Mouse (Mus musculus) natural killer cell, adult 2 months (primary cell): Measurements from ENCODE around the gene Ppm1g.

Experiments
- DNase-seq, 2 experiments: peaks; one replicate each; pipeline ENCODE4 v3.0.0; 2022; ENCODE audit warnings: low spot score in 2 of 2

Gene Ppm1g

DNA sequence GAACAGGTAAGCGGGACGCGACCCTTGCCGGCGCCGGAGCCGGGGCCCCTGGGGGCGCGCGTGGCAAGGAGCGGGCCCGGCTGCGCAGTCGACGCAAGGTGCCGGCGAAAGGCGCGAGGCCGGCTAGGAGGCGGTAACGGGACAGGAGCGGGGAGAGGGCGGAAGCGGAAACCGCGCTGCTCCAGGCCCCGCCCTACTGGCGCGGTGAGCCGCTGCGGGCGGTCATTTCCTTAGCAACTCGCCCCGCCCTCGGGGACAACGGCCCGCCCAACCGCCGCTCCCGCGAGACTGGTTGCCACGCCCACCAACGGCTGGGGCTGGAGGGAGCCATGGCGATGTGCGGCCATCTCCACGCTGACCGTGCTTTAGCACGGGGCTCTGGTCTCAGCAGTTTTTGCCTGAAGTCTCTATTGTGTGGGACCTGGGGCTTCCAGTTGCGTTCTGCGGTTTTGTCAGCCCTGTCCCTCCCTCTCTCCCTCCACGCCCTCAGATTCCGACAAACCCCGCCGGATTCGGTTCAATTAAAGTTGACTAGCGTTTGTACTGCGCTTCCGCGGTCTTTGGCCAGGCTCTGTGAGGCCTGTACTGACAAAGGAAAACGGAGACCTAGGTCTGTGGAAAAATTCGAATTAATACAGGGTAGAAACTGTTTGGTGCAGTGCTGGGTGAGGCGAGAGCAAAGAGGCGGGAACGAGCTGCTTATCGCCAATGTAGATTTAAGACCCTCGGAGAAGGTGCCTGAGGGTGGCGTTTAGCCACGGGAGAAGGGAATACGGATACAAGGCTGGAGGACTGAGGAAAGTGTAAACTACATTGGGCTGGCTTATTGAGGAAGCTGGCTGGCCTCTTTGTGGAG is at the start of gene Ppm1g:
Gene Ppm1g, minus strand, starts transcription at position 240 of the 856 bp plus-strand sequence.
- DNase-seq: peak; percentile 97

DNA sequence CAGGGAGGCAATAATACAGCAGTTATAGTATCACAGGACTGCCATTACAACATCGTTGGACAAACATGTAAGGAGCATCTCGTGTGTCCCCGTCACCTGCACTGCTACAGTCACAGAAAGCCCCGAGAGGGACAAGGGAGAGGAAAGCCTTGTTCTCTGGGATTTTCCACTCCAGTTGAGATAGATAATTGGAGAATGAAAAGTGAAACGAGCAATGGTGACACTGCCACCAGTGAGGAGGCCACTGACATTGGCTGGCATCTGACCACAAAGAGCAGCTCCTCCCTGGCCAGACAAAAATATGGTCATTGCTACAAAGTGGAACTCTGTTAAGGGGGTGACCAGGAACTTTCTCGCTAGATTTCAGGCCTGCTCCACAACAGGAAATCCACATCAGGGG is 47.2 kb upstream of the Ppm1g start:
- DNase-seq: no peak

DNA sequence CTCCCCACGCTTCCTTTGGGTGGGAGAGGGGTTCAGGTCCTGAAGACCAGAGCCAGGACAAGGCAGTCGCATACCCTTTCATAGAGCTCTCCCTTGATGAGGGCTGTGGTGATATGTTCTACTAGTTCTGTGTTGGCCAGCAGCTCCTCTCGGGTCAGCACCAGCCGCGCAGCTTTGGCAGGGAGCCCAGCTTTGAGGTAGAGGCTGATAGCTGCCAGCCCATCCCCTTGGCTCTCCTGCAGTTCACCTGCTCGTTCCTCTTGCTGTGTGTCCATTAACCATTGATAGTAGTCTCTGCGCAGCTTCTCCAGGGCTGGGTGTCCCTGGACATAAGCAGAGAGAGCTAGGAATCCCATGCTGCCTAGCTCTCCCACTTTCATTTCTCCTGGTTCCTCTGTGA is 45.6 kb upstream of the Ppm1g start:
- no peak for DNase-seq

DNA sequence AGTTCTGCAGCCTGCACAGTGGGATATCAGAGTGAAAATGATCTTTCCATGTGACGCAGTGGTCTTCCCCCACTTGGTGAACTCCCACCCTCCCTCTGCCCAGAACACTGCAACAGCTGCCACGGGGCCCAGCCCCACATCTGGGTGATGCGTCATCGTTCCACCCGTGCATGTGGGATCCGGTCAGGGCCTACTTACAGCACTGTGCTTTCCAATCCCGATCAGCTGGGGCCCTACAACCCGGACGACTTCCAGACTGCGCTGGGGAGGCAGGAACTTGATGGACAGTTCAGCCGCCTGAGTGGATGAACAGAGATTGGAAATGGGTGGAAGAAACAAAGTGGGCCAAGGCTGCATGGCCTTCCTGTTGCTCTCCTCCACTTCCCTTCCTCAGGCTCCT is 37.1 kb upstream of the Ppm1g start:
- no peak for DNase-seq

DNA sequence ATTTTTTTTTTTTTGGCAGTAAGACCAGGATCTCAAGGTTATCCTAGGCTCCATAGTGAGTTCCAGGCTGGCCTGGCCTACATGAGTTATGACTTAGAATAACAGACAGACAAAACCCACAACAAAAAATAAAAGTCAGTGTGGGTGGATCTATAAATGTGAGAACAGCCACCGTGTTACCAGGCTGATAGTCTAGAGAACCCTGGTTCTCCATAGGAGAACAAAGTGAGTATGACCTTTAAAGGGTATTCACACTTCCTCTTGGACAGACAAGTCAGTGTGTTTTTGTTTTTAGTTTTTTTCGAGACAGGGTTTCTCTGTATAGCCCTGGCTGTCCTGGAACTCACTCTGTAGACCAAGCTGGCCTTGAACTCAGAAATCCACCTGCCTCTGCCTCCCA is 35.5 kb upstream of the Ppm1g start:
- DNase-seq: no peak

DNA sequence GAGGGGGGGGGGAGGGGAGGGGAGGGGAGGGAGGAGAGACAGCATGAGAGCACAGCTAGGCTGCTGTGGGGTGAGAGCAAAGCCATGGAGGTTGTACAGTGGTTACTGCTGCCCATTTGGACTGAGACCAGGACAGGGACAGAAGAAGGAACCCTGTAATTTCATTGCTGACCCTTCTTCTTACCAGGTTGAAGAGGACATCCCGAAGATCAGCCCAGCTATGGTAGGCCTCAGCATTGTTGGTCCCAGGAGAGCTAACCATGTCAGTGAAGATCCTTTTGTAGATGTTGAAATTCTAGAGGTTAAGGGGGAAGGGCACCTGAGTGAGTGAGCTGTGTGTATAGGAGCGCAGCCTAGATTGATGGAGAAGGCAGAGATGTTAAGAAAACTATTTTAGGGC is 34.9 kb upstream of the Ppm1g start:
- no peak for DNase-seq

DNA sequence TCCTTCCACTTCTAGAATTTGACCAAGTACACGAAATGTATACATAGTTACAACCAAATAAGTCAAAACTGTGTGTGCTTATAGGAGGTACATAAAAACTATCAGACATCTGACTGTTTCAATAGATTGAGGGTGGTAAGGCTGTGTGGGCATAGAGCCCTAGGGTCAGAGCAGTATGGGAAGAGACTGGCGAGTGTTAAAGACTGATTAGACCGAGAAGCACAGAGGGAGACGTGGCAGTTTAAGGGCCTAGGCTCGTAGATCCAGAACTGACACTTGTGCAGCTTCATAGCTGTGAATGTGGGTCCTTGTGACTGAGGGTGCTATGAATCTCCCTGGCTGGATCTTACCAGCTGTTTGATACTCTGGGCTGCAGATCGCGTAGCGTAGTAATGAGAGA is 34.4 kb upstream of the Ppm1g start:
- no peak for DNase-seq

DNA sequence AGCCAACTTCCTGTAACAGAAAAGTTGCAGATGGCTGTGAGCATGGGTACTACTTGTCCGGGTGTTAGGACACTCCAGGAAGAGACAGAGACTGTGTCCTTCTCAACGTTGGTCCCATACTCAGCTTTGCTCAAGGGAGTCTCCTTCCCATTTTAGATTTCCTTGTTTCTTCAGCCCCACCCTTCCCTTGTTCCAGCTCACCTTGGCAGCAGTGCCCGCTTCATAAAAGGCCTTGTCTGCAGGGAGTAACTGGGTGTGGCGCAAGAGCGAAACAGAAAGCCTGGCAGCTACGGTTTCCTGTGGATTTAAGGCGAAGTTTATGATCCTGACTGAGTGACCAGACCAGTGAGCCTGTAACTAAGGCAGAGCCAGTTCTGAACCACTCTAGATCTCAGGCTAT is 34.0 kb upstream of the Ppm1g start:
- DNase-seq: no peak

DNA sequence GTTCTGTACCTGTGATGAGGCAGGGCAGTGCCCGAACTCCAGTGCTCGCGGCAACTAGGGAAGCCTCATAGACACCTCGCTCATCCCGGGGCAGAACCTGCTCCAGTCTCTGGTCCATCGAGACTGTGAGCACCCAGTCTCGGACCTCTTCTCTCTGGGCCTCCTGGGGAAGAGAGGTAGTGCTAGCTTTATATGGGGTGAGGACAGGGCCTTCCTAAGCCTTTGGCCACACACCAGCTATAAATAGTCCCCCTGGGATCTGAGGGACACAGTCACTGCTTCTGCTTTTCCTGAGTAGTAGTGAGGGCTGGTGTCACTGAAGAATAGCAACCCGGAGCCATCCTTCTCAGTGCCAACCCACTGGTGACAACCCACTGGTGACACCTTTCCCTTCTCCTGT is 33.3 kb upstream of the Ppm1g start:
- DNase-seq: no peak

DNA sequence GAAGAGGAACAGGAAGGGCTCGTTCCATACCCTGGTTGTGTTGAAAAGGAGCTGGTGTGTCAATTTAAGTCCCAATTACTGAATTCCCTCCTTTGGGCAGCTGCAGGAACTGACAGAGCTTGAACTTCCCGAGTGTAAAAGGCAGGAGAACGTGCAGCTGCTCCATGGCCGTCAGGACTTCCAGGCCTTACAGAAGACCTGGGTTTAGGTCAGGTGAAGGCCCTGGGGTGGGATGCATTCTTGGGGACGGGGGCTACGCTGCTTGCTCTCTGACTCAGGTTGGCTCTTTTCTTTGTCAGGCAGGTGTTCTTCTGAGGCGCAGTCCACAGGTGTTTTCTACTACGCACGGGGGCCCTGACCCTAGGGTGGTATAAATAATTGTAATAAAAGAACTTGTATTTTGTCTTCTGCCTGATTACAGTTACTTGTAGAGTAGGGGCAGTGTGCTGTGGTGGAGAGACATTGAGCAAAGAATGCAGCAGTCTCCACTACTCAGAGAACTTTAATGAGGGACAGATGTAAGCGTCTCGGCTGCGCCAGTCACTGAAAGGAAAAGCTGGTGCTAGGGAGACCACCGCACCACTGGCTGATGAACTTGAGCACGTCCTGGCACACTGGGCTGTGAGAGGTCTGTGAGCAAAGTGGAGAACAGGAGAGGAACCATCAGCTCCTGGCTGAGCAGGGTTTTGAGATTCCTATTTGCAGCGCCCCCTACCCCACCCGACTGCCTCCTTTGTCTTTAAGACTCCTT is 32.5 kb upstream of the Ppm1g start:
- DNase-seq: no peak

DNA sequence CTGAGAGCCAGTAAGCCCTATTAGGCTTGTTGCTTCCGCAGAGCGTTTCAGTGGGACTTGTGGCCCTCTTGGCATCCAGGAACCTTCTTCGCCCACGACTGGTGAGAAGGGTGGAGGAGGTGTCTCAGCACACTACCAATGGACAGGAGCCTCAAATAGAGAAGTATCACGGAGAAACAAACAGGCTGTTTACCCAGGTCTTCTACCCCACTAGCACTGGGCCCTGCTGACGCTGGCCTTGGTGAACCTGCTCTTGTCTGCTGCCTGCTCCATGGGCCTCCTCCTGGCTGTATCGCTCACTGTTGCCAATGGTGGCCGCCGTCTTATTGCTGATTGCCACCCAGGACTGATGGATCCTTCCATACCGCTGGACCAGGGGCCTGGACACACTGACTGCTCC is 31.7 kb upstream of the Ppm1g start:
- no peak for DNase-seq

DNA sequence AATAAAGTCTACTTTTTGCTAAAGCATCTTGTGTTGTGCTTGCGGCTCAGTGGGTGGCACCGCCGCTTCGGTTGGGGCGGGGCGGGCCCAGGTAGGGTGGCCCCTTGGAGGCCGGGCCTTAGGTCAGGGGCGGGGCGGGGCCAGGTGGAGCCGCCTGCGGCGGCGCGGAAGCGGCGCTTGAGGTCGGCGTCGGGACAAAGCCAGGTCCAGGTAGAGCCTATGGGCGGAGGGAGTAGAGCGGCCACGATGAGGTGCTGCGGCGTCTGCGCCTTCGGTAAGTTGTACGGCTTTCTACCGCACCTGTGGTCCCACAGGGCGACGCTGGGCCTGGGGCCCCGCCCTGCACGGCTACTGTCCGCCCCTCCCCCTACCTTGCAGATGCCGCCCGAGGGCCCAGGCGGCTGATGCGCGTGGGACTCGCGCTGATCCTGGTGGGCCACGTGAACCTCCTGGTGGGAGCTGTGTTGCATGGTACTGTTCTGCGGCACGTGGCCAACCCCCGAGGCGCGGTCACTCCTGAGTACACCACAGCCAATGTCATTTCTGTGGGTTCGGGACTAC is 31.1 kb upstream of the Ppm1g start, which contains the start of gene Krtcap3:
Gene Krtcap3, plus strand, starts transcription at position 151 of the 561 bp plus-strand sequence.
- DNase-seq: no peak

DNA sequence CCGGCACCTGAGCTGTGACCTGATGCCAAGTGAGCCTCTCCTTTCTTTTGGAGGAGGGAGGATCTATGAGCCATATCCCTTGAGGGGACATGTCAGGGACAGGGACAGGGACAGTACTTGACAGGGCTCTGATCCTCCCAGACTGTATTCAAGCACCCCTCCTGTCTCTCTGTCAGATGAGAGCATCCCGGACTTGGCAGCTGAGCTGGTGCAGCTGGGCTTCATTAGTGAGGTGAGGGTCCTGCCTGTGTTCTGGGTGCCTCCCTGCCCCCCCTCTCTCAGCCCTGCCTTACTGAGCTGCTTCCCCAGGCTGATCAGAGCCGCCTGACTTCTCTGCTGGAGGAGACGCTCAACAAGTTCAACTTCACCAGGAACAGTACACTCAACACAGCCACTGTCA is 30.2 kb upstream of the Ppm1g start:
- no peak for DNase-seq

DNA sequence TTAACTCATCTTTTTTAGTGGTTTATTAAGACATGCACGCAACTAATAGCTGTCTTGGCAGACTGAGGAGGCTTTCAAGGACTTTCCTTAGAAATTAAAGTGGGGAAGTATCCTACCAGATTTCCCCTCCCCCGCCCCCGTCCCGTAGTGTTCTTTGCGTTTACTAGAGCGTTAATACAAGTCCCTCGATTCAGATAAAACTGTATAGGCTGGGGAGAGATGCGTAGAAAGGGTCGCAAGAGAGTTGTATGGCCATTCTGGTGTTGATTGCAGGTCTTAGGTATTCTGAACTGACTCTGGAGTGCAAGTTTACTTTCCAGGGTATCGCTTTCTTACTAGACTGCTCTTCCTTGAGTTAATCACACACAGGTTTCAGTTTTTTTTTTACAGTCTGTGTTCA is 21.7 kb upstream of the Ppm1g start:
- DNase-seq: no peak

DNA sequence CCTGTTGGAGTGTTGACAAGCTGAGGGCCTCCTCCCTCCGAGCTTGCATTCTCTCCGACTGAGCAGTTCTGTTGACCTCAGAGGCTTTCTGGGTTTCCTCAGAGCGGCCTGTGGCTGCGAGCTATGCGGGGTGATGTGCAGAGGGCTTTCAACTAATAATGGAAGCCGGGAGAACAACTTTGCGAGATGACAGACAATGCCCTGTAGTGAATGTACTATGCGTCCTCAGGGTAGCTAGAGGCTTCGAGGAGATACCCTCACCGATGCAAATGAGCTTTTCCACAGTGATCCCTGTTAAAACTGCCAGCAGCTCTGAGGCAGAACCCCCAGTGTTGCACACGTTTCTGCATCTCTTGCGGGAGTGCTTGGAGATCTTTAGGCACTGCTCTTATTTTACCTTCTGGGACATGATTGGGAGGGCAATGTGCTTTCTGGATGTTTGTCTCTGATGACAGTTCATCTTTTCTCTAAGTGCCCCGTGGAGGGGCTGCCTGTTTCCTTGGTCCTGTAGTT is 21.1 kb upstream of the Ppm1g start:
- DNase-seq: no peak

DNA sequence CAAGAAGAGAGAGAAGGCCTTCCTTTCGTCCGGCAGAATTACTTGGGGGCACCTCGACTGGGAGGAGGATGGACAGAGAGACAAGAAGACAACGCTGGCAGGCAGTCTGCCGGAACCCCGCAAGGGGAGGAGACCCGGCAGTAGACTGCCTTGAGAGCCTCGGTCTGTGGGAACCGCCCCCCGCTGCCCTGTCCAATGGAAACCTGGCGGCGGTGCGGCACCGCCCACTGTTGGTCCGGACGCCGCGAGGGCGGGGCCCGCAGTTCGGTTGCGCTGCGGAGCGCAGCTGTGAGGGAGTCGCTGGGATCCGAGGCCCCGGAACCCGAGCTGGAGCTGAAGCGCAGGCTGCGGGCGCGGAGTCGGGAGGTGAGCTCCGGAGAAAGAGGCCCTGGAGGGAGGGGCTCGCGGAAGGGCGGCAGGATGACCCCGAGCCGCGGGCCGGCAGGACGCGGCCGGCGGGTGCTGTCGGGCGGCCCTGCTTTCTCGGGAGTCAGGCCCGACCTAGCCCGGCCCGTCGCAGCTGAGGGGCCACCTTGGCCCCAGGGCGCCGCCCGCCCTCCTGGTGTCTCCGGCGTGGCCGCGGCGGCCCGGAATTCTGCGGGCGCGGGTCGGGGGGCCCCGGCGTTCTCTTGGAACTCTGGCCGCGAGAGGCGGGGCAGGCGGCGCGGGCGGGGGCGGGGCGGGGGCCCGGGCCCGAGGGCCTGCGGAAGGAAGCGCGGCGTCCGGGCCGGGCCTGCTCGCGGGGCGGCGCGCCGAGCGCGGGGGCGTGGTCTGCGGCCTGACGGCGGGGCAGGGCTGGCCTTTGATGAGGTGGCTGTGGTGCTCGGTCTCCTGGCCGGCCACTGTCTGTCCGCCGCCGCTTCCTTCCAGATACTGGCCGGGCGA is 20.4 kb upstream of the Ppm1g start, which contains the start of the genes Nrbp1 and Gm9970:
Gene Nrbp1, plus strand, starts transcription at position 228 of the 885 bp plus-strand sequence.
Gene Gm9970, minus strand, starts transcription at position 596 of the 885 bp plus-strand sequence.
- DNase-seq: peak; percentile 93

DNA sequence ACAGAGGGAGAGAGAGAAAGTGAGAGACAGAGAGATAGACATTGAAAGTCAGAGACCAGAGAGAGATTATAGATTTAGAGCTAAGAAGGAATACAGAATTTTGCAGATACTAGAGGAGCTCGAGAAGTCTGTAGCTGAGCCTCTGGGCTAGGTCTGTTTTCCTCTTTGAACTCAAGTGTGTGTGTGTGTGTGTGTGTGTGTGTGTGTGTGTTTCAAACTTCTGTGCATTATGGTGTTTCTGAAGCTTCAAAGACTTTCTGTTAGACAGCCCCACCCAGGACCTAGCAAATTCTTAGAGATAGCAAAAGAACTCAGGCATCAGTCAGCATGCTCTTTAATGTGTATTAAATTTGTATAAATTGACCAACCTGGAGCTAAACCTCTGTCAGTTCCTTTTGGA is 6.2 kb upstream of the Ppm1g start:
- DNase-seq: no peak

DNA sequence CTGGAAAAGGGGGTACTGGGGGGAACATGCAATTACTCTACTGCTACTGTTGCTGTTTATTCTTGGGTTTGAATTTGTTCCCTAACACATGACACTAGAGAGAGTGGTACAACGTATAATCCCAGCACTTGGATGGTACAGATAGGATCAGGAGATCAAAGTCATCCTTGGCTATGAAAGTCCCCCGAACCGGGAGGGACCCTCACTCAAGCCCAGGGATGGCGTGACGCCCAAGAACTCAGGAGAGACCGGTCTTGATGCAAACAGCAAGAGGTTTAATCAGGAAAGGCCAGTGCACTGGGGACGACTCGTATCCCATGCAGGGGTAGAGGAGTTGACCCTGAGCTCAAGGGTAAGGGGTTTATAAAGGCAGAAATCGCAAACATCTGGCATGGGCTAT is 2.2 kb upstream of the Ppm1g start:
- no peak for DNase-seq

DNA sequence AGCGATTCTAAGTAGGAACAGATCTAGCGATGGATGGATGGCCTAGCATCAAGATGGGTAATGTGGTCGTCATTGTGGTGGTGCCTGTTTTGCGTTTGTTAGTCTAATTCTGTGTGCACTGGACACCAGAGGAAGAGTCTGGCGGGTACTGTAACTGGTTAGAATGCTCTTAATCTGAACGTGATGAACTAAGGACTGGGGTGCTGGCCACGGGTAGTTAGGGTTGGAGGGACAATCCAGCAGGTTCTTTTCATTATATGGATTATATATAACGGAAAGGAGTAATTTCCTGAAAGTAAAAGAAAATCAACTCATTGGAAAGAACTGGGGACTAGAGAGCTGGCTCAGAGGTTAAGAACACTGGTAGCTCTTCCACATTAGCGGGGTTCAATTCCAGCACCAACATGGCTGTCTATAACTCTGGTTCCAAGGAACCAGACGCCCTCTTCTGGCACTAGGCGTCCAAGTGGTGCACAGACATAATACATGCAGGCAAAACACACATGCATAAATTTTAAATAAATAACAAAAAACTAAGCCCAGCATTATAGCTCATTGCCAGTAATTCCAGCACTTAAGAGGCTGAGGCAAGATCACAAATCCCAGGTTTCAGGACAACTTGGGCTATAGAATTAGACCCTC is 938 bp upstream of the Ppm1g start:
- DNase-seq: peak in 1 of 2 experiments; percentile 32

DNA sequence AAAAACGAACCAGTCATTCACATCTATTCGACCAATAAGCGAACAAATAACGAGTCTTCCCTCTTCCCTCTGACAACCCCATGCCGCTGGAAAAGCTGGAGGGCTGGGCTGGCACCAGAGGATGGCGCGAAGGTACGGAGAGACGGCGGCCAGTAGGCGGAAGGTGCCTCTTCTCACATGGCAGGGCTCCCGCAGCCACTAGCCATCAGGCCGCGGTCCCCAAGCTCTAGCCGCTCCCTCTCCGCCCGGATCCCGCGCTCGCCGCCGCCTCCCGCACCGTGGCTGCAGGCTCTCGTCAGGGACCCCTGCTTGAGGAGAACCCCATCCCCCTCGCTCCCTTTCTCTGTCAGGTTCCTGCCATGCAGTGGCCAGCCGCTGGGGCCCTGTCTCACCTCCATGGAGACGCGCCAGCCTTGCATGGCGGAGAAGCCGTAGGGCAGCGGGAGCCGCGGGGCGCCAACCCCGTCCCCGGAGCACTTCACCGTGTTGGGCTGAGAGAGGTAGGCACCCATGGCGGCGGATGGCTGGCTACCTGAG is 508 bp downstream of the Ppm1g start:
- DNase-seq: no peak

DNA sequence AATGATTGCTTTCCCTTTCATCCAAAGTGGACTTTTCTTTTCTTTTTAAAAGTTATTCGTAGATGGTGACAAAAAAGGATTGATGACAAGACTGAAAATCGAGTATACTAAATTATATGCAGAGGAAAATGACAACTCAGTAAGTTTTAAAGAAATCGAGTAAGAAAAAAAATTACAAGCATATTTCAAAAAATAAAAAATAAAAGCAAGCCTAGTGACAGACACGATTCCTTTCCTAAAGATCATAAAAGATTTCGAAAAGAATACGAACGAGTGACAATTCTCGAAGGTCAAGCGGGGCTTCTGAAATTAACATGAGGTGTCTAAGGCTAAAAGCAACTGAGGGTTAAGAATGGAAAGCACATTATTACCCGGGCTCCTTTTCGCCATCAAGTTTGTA is 1.0 kb downstream of the Ppm1g start:
- no peak for DNase-seq
